Mouse (Mus musculus) G1E (cell line): ENCODE measurements around the gene Mta3. TPM values are rescaled to one million over a fixed set of nuclear protein-coding genes. Genes with fewer than 3 reads are reported as not detected.
A peak's percentile ranks its signal among the peaks of the same experiment; 100 is the strongest.

Experiments
- ATAC-seq: 2 replicates; pipeline ENCODE4 v1.8.0; 2016; ENCODE audit warnings: mild to moderate bottlenecking; ENCODE audit not compliant: insufficient number of reproducible peaks, poor library complexity, low FRiP score, severe bottlenecking; ENCODE audit errors: extremely low read depth
- DNase-seq: peaks from one replicate; pipeline ENCODE4 v3.0.0; 2012; ENCODE audit warnings: low spot score
- H3K27me3 ChIP-seq: 2 replicates; pipeline ENCODE4 v1.6.1; 2012; ENCODE audit warnings: mild to moderate bottlenecking, low read length, inconsistent platforms; ENCODE audit not compliant: insufficient read depth
- H3K36me3 ChIP-seq: replicated peaks from 2 replicates; pipeline ENCODE3; 2012; ENCODE audit warnings: mild to moderate bottlenecking, inconsistent platforms
- H3K4me1 ChIP-seq: 2 replicates; pipeline ENCODE4 v1.6.1; 2012; ENCODE audit warnings: low read depth, low read length, inconsistent platforms, mixed read lengths; ENCODE audit not compliant: insufficient read depth
- H3K4me3 ChIP-seq: 2 replicates; pipeline ENCODE4 v1.5.1; 2012; ENCODE audit warnings: low read depth, mild to moderate bottlenecking, inconsistent platforms, low read length, moderate library complexity, mixed read lengths
- H3K9me3 ChIP-seq: replicated peaks from 2 replicates; pipeline ENCODE4 v1.6.1; 2012; ENCODE audit warnings: inconsistent platforms
- CTCF ChIP-seq: IDR thresholded peaks from 2 replicates; pipeline ENCODE4 v1.5.1; 2012; ENCODE audit warnings: low read depth, low read length, inconsistent platforms, mixed read lengths
- GATA1 ChIP-seq: IDR thresholded peaks from 2 replicates; pipeline ENCODE4 v1.6.1; 2012; ENCODE audit warnings: borderline replicate concordance, low read length, inconsistent platforms, mixed read lengths
- GATA2 ChIP-seq: IDR thresholded peaks from 2 replicates; pipeline ENCODE4 v1.6.1; 2012; ENCODE audit warnings: low read depth, low read length, inconsistent platforms, borderline replicate concordance
- POLR2AphosphoS5 ChIP-seq: IDR thresholded peaks from 2 replicates; pipeline ENCODE4 v1.6.1; 2012; ENCODE audit warnings: low read depth, low read length, inconsistent platforms; ENCODE audit not compliant: insufficient replicate concordance
- TAL1 ChIP-seq: conservative IDR thresholded peaks from 2 replicates; pipeline ENCODE4 v1.6.1; 2012; ENCODE audit warnings: low read depth, low read length, inconsistent platforms, mixed read lengths
- polyA plus RNA-seq: library from polyadenylated mRNA; stranded (reverse); fragments of >175 nt; gene quantifications from 2 replicates; pipeline ENCODE4 v1.2.3, GENCODE M21; 2012
- total RNA-seq, 2 experiments: library from RNA; stranded (forward) in 1 of 2; stranded (reverse) in 1 of 2; fragments of 200-1000 nt in 1 of 2; fragments of >200 nt in 1 of 2; fragmentation: Nextera tagmentation in 1 of 2; gene quantifications; 2 replicates each; pipeline ENCODE4 v1.2.3; 2014 to 2017

Mta3 gene
- total and polyA plus RNA-seq, 3 experiments, result 33.7 to 169 (median 126) TPM

DNA sequence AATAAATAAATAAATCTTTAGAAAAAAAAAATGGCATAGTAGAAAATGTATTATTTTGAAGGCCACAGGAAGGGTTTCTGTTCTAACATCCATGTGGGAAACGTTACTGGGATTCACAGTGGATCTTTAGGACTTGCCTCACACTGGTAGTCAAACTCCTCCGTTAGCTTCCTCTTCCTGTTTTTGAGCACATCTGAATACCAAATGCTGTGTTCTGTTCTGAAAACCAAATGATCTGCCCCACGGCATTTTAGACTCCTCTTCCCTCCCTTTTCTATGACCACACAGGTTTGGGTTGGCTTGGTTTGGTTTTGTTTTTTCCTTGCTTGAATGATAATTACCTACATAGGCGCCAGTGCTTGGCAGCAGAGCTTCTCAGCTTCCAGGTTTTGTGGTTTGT lies 58.6 kb downstream of the Mta3 start:
- Histone ChIP-seq H3K9me3 (no peaks in the 10 kb centered on the region; the same call in 1 of the 2 replicates), H3K27me3 (no peaks in the 10 kb centered on the region), H3K4me1 (peaks cover 18% of the 10 kb centered on the region), H3K4me3 (no peak overlapping the region), H3K36me3 (peaks cover 79% of the 10 kb centered on the region)
- ATAC-seq (no peak), DNase-seq (no peak)
- TF ChIP-seq POLR2AphosphoS5 (no peak), TAL1 (no peak), GATA1 (no peak), GATA2 (no peak), CTCF (no peak)

DNA sequence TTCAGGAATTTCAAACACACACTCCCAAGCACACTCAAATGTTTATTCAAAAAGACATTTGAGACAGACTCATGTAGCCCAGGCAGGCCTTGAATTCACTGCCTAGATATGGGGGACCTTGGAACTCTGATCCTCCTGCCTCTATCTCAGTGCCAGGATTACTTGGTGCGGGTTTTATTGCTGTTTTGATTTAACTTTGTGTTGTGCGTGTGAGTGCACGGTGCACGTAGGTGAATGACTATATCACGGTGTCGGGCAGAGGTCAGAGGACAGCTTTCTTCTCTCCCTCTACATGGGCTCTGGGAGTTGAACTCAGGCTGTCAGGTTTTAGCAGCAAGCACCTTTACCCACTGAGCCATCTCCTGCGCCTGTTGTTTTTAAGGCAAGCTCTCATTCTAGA lies 61.1 kb downstream of the Mta3 start:
- no peaks in the 10 kb centered on the region; the same call in 1 of the 2 replicates for H3K9me3 ChIP-seq
- TF ChIP-seq CTCF (no peak), GATA2 (no peak)
- ATAC-seq, result no peak
- no peak for DNase-seq
- H3K4me1 ChIP-seq, result peaks cover 22% of the 10 kb centered on the region
- no peaks in the 10 kb centered on the region for H3K27me3 ChIP-seq
- peaks cover 85% of the 10 kb centered on the region for H3K36me3 ChIP-seq
- H3K4me3 ChIP-seq, result no peak overlapping the region

DNA sequence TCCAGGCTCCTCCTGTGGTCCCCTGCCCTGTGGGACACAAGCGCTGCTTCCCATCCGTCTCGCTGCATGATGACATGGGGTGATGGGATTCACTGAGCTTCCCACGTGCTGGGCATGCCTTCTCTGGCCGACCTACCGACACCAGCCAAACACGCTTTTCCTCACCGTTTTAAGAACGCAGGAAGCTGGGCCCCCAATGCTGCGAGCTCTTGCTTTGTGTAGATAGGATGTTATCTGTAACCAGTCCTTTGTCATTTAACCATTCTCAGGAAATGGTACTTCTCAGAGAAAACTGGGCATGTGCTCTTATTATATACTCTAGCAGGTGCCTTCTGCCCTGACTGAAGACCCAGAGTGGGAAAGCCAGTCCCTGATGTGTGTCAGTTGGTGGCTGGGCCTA lies 62.3 kb downstream of the Mta3 start:
- ATAC-seq, result peak; percentile 91
- H3K36me3 ChIP-seq, result peaks cover 82% of the 10 kb centered on the region
- no peak for DNase-seq

DNA sequence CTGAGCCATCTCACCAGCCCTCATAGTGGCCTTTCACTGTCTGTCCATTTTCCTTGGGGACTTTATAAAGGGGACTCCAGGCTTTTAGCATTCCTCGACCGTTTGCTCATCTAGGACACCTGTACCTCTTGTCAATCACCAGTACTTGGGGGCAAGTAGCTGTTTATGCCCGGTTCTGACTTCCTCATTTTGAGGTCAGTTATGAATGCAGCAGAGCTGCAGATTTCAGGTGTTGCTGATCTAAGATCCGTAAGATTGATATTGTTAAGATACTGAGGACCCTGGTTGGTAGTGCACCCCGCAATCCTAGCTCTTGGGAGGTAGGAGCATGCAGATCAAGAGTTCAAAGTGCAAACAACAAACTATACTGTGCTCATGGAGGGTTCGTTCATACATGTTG lies 64.4 kb downstream of the Mta3 start:
- TF ChIP-seq GATA2 (no peak), POLR2AphosphoS5 (no peak), GATA1 (no peak), TAL1 (no peak), CTCF (no peak)
- Histone ChIP-seq H3K4me3 (no peak overlapping the region), H3K36me3 (peaks cover 80% of the 10 kb centered on the region), H3K4me1 (peaks cover 24% of the 10 kb centered on the region), H3K27me3 (no peaks in the 10 kb centered on the region), H3K9me3 (no peaks in the 10 kb centered on the region)
- ATAC-seq (no peak), DNase-seq (no peak)

More for the DNA sequence above, 62.3 kb downstream of the Mta3 start:
- TF ChIP-seq TAL1 (no peak), CTCF (no peak), GATA1 (no peak), GATA2 (no peak), POLR2AphosphoS5 (no peak)
- no peak overlapping the region; the same call in 1 of the 2 replicates for H3K4me3 ChIP-seq
- H3K4me1 ChIP-seq, result peaks cover 24% of the 10 kb centered on the region
- H3K27me3 ChIP-seq, result no peaks in the 10 kb centered on the region
- no peaks in the 10 kb centered on the region for H3K9me3 ChIP-seq

DNA sequence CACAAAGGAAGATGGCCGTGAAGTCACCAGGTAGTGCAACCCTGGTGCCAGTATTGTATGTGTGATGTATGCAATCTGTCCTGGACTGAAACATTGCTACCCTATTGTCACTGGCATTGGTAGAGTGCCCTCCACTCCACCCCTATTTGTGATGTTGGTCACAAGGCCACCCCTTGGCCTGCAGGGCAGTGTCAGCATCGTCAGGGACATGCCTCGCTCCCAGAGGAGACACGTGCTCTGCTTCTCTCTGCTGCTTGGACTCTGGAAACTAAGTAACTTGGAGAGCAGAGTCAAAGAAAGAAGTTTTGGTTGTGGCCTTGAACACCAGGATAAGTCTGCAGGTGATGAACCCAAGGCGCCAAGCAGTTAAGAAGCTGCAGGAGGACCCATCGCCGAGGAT lies 65.0 kb downstream of the Mta3 start:
- peaks cover 82% of the 10 kb centered on the region for H3K36me3 ChIP-seq
- no peaks in the 10 kb centered on the region for H3K27me3 ChIP-seq
- ATAC-seq, result no peak
- no peak overlapping the region for H3K4me3 ChIP-seq
- H3K9me3 ChIP-seq, result no peaks in the 10 kb centered on the region
- no peak for TF ChIP-seq TAL1
- TF ChIP-seq CTCF, result no peak
- TF ChIP-seq GATA2, result no peak
- no peak for TF ChIP-seq GATA1
- peaks cover 24% of the 10 kb centered on the region for H3K4me1 ChIP-seq
- DNase-seq, result no peak

DNA sequence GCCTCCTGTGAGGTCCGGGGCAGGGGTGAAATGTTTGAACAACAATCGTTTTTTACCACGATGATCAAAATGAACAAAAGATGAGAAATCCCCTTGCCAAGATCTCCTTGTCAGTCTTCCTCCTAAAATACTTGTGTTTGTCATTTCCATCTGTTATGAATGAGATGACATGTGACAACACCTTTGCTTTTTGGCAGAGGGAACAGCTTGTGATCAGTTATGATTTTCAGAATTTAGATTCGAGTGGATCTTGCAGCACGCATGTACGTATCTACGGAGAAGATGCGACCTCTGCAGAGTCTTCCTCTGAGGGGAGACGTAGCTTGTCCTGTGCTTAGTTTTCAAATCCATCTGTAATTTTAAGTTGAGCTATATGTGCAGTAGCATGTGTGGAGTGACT lies 66.1 kb downstream of the Mta3 start:
- no peak for ATAC-seq
- H3K4me3 ChIP-seq, result no peak overlapping the region
- H3K36me3 ChIP-seq, result peaks cover 82% of the 10 kb centered on the region
- H3K9me3 ChIP-seq, result no peaks in the 10 kb centered on the region
- H3K4me1 ChIP-seq, result peaks cover 24% of the 10 kb centered on the region
- no peaks in the 10 kb centered on the region for H3K27me3 ChIP-seq
- no peak for DNase-seq
- no peak for TF ChIP-seq GATA2
- TF ChIP-seq TAL1, result no peak
- no peak for TF ChIP-seq GATA1
- TF ChIP-seq CTCF, result no peak
- TF ChIP-seq POLR2AphosphoS5, result no peak

DNA sequence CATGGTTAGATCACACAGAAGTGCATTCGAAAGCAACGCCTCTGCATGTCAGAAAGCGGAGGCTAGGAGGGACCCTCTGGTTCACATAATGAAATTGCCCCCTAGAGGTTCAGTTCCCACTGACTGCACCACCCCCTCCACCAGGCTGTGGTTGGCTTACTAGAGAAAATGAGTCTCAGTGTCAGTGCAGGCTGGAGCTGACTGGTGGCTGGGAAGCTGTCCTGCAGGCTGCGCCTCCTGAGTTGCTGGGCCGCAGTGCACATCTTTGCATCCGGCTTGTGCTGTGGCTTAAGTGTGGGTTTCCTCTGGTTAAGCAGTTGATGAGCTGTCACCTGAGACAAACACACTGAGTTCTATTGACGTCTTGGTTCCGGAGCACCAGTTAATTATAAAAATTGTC lies 66.7 kb downstream of the Mta3 start:
- H3K4me3 ChIP-seq, result no peak overlapping the region
- no peak for ATAC-seq
- H3K9me3 ChIP-seq, result no peaks in the 10 kb centered on the region
- no peak for DNase-seq
- peaks cover 82% of the 10 kb centered on the region for H3K36me3 ChIP-seq
- H3K27me3 ChIP-seq, result no peaks in the 10 kb centered on the region
- H3K4me1 ChIP-seq, result peaks cover 23% of the 10 kb centered on the region
- TF ChIP-seq CTCF (no peak), GATA2 (no peak), GATA1 (no peak), POLR2AphosphoS5 (no peak), TAL1 (no peak)
